Mouse (Mus musculus): ENCODE measurements around the gene Grid2ip. TPM values are rescaled to one million over a fixed set of nuclear protein-coding genes. Genes with fewer than 3 reads are reported as not detected.

Gene Grid2ip
- polyA plus RNA-seq (2015; fragmentation: Illumina TruSeq; extraction: RNeasy Lipid Tissue Mini Kit (QIAGEN cat#74804); ENCODE audit: low read depth, low replicate concordance), result 3.3 TPM

GRCm38 (mm10) chr5:143356686-143357388, at the start of gene Grid2ip:
TSS of gene Grid2ip (plus strand) at chr5:143357338.

GRCm38 (mm10) chr5:143314730-143315513, 42.2 kb upstream of the Grid2ip start, which contains the start of gene E130309D02Rik:
TSS of gene E130309D02Rik (minus strand) at chr5:143315360.

DNA sequence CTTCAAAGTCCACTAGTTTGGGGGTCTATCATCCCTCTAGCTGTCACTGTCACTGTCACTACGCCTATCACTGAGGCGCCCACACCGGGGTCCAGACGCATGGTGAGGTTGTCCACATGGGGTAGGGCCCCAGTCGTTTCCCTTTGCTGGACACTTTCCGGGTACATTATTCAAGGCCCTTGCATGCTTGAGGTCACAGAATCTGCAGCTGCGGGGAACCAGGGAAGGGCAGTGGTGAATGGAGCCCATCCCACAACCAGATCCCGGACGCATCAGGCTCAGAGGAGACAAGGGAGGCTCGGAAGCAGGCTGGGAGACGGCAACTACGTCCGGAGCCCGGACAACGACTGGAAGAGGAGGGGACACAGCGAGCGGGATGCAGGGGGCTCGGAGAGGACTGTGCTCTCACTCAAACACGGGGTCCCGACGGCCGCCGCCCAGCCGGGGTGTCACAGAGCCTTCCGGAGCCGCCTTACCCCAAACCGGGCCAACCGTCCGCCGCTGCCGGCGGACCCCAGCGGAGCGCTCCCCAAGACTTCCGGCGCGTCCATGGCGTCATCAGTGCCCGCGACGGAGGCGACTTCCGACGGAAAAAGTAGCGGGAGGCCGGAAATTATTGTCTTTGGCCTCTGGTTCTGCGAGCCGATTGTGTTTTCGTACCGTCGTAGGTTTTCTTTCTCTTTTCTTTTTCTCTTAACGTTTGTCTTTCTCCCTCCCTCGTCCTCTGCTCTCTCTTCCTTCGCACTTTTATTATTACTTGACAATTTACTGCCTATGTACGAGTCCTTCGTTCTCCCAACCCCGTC, 28.2 kb upstream of the Grid2ip start, which contains the start of gene Zdhhc4:
TSS of gene Zdhhc4 (minus strand) at position 567 of the 806 bp plus-strand sequence.

GRCm38 (mm10) chr5:143403221-143404147, 46.3 kb downstream of the Grid2ip start, which contains the start of gene Kdelr2:
TSS of gene Kdelr2 (plus strand) at chr5:143403838.

Other genes starting within 250 kb of the Grid2ip start
- 24.0 TPM for gene Rnf216, start 244.3 kb upstream of the Grid2ip start, polyA plus RNA-seq (2015; fragmentation: Illumina TruSeq; extraction: RNeasy Lipid Tissue Mini Kit (QIAGEN cat#74804); ENCODE audit: low read depth, low replicate concordance)
- not detected for gene Olfr718-ps1, start 209.8 kb upstream of the Grid2ip start, polyA plus RNA-seq (2015; fragmentation: Illumina TruSeq; extraction: RNeasy Lipid Tissue Mini Kit (QIAGEN cat#74804); ENCODE audit: low read depth, low replicate concordance)
- 11.7 TPM for gene Rbak, start 176.6 kb upstream of the Grid2ip start, polyA plus RNA-seq (2015; fragmentation: Illumina TruSeq; extraction: RNeasy Lipid Tissue Mini Kit (QIAGEN cat#74804); ENCODE audit: low read depth, low replicate concordance)
- not detected for gene Spdye4b, start 176.3 kb upstream of the Grid2ip start, polyA plus RNA-seq (2015; fragmentation: Illumina TruSeq; extraction: RNeasy Lipid Tissue Mini Kit (QIAGEN cat#74804); ENCODE audit: low read depth, low replicate concordance)
- gene Spdye4a, start 130.4 kb upstream of the Grid2ip start, polyA plus RNA-seq (2015; fragmentation: Illumina TruSeq; extraction: RNeasy Lipid Tissue Mini Kit (QIAGEN cat#74804); ENCODE audit: low read depth, low replicate concordance), result not detected
- gene Zfp12, start 122.2 kb upstream of the Grid2ip start, polyA plus RNA-seq (2015; fragmentation: Illumina TruSeq; extraction: RNeasy Lipid Tissue Mini Kit (QIAGEN cat#74804); ENCODE audit: low read depth, low replicate concordance), result 17.6 TPM
- gene Zfp316, start 87.3 kb upstream of the Grid2ip start, polyA plus RNA-seq (2015; fragmentation: Illumina TruSeq; extraction: RNeasy Lipid Tissue Mini Kit (QIAGEN cat#74804); ENCODE audit: low read depth, low replicate concordance), result 7.1 TPM
- gene Zfp853, start 63.7 kb upstream of the Grid2ip start, polyA plus RNA-seq (2015; fragmentation: Illumina TruSeq; extraction: RNeasy Lipid Tissue Mini Kit (QIAGEN cat#74804); ENCODE audit: low read depth, low replicate concordance), result 2.7 TPM
- 20.7 TPM for gene E130309D02Rik, start 42.0 kb upstream of the Grid2ip start, polyA plus RNA-seq (2015; fragmentation: Illumina TruSeq; extraction: RNeasy Lipid Tissue Mini Kit (QIAGEN cat#74804); ENCODE audit: low read depth, low replicate concordance)
- gene Zdhhc4, start 28.1 kb upstream of the Grid2ip start, polyA plus RNA-seq (2015; fragmentation: Illumina TruSeq; extraction: RNeasy Lipid Tissue Mini Kit (QIAGEN cat#74804); ENCODE audit: low read depth, low replicate concordance), result 40.8 TPM
- 27.3 TPM for gene Kdelr2, start 46.5 kb downstream of the Grid2ip start, polyA plus RNA-seq (2015; fragmentation: Illumina TruSeq; extraction: RNeasy Lipid Tissue Mini Kit (QIAGEN cat#74804); ENCODE audit: low read depth, low replicate concordance)
- 16.6 TPM for gene Daglb, start 107.2 kb downstream of the Grid2ip start, polyA plus RNA-seq (2015; fragmentation: Illumina TruSeq; extraction: RNeasy Lipid Tissue Mini Kit (QIAGEN cat#74804); ENCODE audit: low read depth, low replicate concordance)
- gene Rac1, start 170.7 kb downstream of the Grid2ip start, polyA plus RNA-seq (2015; fragmentation: Illumina TruSeq; extraction: RNeasy Lipid Tissue Mini Kit (QIAGEN cat#74804); ENCODE audit: low read depth, low replicate concordance), result 464 TPM

All from brain, adult 10 weeks (tissue).